ENCODE assay signal across 15 mouse cellular contexts in genomic region chr17:66457278-66457677, GRCm38 (mm10).
"Had no signal": no experiment of that assay in that cellular context is flagged by ENCODE, and none has a peak within 500 bp of the region (broad histone marks: within the 10 kb centered on the region; RNA-seq: fewer than 3 reads in every experiment).

No protein-coding gene starts in this region.

- H3K9me3 ChIP-seq: liver, embryonic 13.5 days; stomach, embryonic 15.5 days had no signal

- H3K36me3 ChIP-seq: liver, embryonic 13.5 days; stomach, embryonic 15.5 days had no signal

- H3K4me2 ChIP-seq: liver, embryonic 13.5 days; midbrain, embryonic 11.5 days; stomach, embryonic 15.5 days had no signal

- H3K9ac ChIP-seq: liver, embryonic 13.5 days; stomach, embryonic 15.5 days had no signal

- DNase-seq: kidney, postnatal 10 days; kidney, postnatal 36 days; layer of hippocampus, postnatal 36 days; liver, embryonic 13.5 days; lung, adult 2 months; lung, postnatal 14 days; lung, postnatal 4 days; midbrain, embryonic 14.5 days; retina, postnatal 1 day; right cerebral cortex, postnatal 25 days; spleen, adult 18-20 months; thymus, postnatal 25 days had no signal

- H3K4me3 ChIP-seq: left cerebral cortex, adult 2 months; liver, embryonic 13.5 days; stomach, embryonic 15.5 days had no signal

- H3K4me1 ChIP-seq: liver, embryonic 13.5 days; stomach, embryonic 15.5 days had no signal

- H3K27ac ChIP-seq: left cerebral cortex, adult 2 months; liver, embryonic 13.5 days; stomach, embryonic 15.5 days had no signal
